Mouse (Mus musculus): Measurements from ENCODE around the gene Ccr7. TPM values are rescaled to one million over a fixed set of nuclear protein-coding genes. Genes with fewer than 3 reads are reported as not detected.

Gene Ccr7
- polyA plus RNA-seq, 1 experiment, result not detected

GRCm38 (mm10) chr11:99148400-99148799 lies 6.5 kb downstream of the Ccr7 start:
- TF ChIP-seq CTCF (IDR thresholded peaks at IDR 0.05; ENCODE audit: low read depth, low read length) (no peak), POLR2A (IDR thresholded peaks at IDR 0.05; ENCODE audit: borderline replicate concordance, low read depth, low read length) (no peak)
- Histone ChIP-seq H3K4me1 (ENCODE audit: control insufficient read depth, insufficient read depth, low read length) (no peaks in the 10 kb centered on the region), H3K27ac (ENCODE audit: insufficient read depth, low read depth, low read length) (no peak overlapping the region), H3K4me3 (ENCODE audit: insufficient read depth, low read length) (no peak overlapping the region)

DNA sequence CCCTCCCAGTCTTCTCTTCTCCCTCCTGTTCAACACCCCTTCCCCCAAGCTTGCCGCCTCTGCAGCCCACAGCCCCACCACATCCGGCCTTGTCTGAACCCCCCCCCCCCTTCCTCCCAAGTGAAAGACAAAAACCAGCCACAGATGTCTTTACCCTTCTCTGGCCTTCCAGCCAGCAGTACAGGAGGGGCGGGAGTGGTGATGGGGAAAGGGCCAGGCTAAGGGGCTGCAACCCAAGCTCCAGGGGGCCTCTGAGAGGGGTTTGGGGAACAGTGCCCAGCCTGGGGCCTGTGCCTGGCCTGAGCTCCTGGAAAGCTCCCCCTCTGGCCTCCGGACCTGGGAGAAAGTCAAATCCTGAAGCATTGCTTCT lies 7.0 kb downstream of the Ccr7 start:
- TF ChIP-seq POLR2A (IDR thresholded peaks at IDR 0.05; ENCODE audit: borderline replicate concordance, low read depth, low read length), result no peak
- no peak for TF ChIP-seq CTCF (IDR thresholded peaks at IDR 0.05; ENCODE audit: low read depth, low read length)
- H3K4me1 ChIP-seq (ENCODE audit: control insufficient read depth, insufficient read depth, low read length), result no peaks in the 10 kb centered on the region
- H3K27ac ChIP-seq (ENCODE audit: insufficient read depth, low read depth, low read length), result no peak overlapping the region
- no peak overlapping the region for H3K4me3 ChIP-seq (ENCODE audit: insufficient read depth, low read length)

GRCm38 (mm10) chr11:99147041-99147919 lies 7.6 kb downstream of the Ccr7 start:
- Histone ChIP-seq H3K4me3 (ENCODE audit: insufficient read depth, low read length) (no peak overlapping the region), H3K27ac (ENCODE audit: insufficient read depth, low read depth, low read length) (no peak overlapping the region), H3K4me1 (ENCODE audit: control insufficient read depth, insufficient read depth, low read length) (no peaks in the 10 kb centered on the region)
- TF ChIP-seq CTCF (IDR thresholded peaks at IDR 0.05; ENCODE audit: low read depth, low read length), result no peak
- TF ChIP-seq POLR2A (IDR thresholded peaks at IDR 0.05; ENCODE audit: borderline replicate concordance, low read depth, low read length), result no peak

- Histone ChIP-seq H3K27ac (ENCODE audit: insufficient read depth, low read depth, low read length) (no peak overlapping the region), H3K4me1 (ENCODE audit: control insufficient read depth, insufficient read depth, low read length) (no peaks in the 10 kb centered on the region), H3K4me3 (ENCODE audit: insufficient read depth, low read length) (no peak overlapping the region)
- TF ChIP-seq POLR2A (IDR thresholded peaks at IDR 0.05; ENCODE audit: borderline replicate concordance, low read depth, low read length) (no peak), CTCF (IDR thresholded peaks at IDR 0.05; ENCODE audit: low read depth, low read length) (no peak)
These were observed 8.3 kb downstream of the Ccr7 start for GRCm38 (mm10) chr11:99146558-99146957.

DNA sequence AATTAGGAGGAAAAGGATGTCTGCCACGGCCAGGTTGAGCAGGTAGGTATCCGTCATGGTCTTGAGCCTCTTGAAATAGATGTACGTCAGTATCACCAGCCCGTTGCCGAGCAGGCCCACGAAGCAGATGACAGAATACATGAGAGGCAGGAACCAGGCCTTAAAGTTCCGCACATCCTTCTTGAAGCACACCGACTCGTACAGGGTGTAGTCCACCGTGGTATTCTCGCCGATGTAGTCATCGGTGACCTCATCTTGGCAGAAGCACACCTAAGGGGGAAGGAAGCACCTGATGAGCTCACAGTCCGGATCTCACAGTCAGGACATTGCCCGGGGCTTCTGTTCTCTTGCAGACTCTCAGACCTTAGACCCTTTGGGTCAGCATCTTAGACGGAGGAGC lies 9.1 kb downstream of the Ccr7 start:
- H3K4me1 ChIP-seq (ENCODE audit: control insufficient read depth, insufficient read depth, low read length), result no peaks in the 10 kb centered on the region
- TF ChIP-seq CTCF (IDR thresholded peaks at IDR 0.05; ENCODE audit: low read depth, low read length) (no peak), POLR2A (IDR thresholded peaks at IDR 0.05; ENCODE audit: borderline replicate concordance, low read depth, low read length) (no peak)
- H3K4me3 ChIP-seq (ENCODE audit: insufficient read depth, low read length), result no peak overlapping the region
- H3K27ac ChIP-seq (ENCODE audit: insufficient read depth, low read depth, low read length), result no peak overlapping the region

DNA sequence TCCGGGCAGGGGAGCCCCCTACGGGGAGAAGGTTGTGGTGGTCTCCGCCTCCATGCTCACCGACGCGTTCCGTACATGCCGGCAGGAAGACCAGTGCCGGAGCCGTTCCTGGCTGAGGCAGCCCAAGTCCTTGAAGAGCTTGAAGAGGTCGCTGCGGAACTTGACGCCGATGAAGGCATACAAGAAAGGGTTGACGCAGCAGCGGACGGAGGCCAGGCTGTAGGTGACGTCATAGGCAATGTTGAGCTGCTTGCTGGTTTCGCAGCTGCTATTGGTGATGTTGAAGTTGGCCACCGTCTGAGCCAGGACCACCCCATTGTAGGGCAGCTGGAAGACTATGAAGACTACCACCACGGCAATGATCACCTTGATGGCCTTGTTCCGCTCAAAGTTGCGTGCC lies 9.9 kb downstream of the Ccr7 start:
- H3K27ac ChIP-seq (ENCODE audit: insufficient read depth, low read depth, low read length), result no peak overlapping the region
- TF ChIP-seq CTCF (IDR thresholded peaks at IDR 0.05; ENCODE audit: low read depth, low read length) (no peak), POLR2A (IDR thresholded peaks at IDR 0.05; ENCODE audit: borderline replicate concordance, low read depth, low read length) (no peak)
- H3K4me3 ChIP-seq (ENCODE audit: insufficient read depth, low read length), result no peak overlapping the region
- no peaks in the 10 kb centered on the region for H3K4me1 ChIP-seq (ENCODE audit: control insufficient read depth, insufficient read depth, low read length)

DNA sequence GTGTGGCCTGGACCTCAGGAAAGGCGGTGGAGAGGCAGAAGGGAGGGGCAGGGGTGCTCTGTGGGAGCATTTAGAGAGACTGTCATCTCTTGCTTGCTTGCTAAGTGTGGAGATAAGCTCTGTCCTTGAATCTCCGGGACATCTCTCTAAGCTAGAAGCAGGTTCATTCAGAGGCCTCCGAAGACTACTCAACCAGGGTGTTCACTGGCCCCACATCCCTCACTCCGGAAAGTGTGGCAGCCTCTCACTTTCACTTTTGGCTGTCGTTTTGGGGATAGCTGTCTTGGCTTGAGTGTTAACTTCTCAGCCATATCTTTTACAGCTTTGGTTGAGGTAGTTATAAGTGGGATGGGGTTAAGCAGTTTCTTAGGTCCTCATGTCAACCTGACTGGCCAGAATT lies 10.4 kb downstream of the Ccr7 start:
- Histone ChIP-seq H3K4me3 (ENCODE audit: insufficient read depth, low read length) (no peak overlapping the region), H3K4me1 (ENCODE audit: control insufficient read depth, insufficient read depth, low read length) (no peaks in the 10 kb centered on the region), H3K27ac (ENCODE audit: insufficient read depth, low read depth, low read length) (no peak overlapping the region)
- TF ChIP-seq CTCF (IDR thresholded peaks at IDR 0.05; ENCODE audit: low read depth, low read length), result no peak
- TF ChIP-seq POLR2A (IDR thresholded peaks at IDR 0.05; ENCODE audit: borderline replicate concordance, low read depth, low read length), result no peak

- Histone ChIP-seq H3K4me3 (ENCODE audit: insufficient read depth, low read length) (no peak overlapping the region), H3K27ac (ENCODE audit: insufficient read depth, low read depth, low read length) (no peak overlapping the region), H3K4me1 (ENCODE audit: control insufficient read depth, insufficient read depth, low read length) (no peaks in the 10 kb centered on the region)
- TF ChIP-seq CTCF (IDR thresholded peaks at IDR 0.05; ENCODE audit: low read depth, low read length), result no peak
- TF ChIP-seq POLR2A (IDR thresholded peaks at IDR 0.05; ENCODE audit: borderline replicate concordance, low read depth, low read length), result no peak
These were observed 11.5 kb downstream of the Ccr7 start for GRCm38 (mm10) chr11:99143123-99144082.

GRCm38 (mm10) chr11:99142493-99143095 lies 12.3 kb downstream of the Ccr7 start:
- Histone ChIP-seq H3K27ac (ENCODE audit: insufficient read depth, low read depth, low read length) (no peak overlapping the region), H3K4me1 (ENCODE audit: control insufficient read depth, insufficient read depth, low read length) (no peaks in the 10 kb centered on the region), H3K4me3 (ENCODE audit: insufficient read depth, low read length) (no peak overlapping the region)
- TF ChIP-seq CTCF (IDR thresholded peaks at IDR 0.05; ENCODE audit: low read depth, low read length) (no peak), POLR2A (IDR thresholded peaks at IDR 0.05; ENCODE audit: borderline replicate concordance, low read depth, low read length) (no peak)

All from bone marrow macrophage, adult 2 months (primary cell).